11 mouse cellular contexts compared by ENCODE assay signal in genomic region chr4:59629076-59629874, GRCm38 (mm10). TPM values are rescaled to one million over a fixed set of nuclear protein-coding genes. Genes with fewer than 3 reads are reported as not detected.
DNase-seq lines count a peak whose midpoint lies in the region; ATAC-seq and TF ChIP-seq lines count a peak whose summit lies in the region.
"Had no signal": no experiment of that assay in that cellular context is flagged by ENCODE, and none has a peak within 500 bp of the region (broad histone marks: within the 10 kb centered on the region; RNA-seq: fewer than 3 reads in every experiment).

No protein-coding gene starts in this region.

- H3K4me2 ChIP-seq in embryonic facial prominence, embryonic 11.5 days (ENCODE audit: low read depth, low read length) = no peak overlapping the region
- H3K4me2 ChIP-seq in forebrain, postnatal 0 days (ENCODE audit: low read depth) = 0 out of 2 replicates have a peak overlapping the region, but pooled peaks have one; percentile 5
- peak overlapping the region; percentile 37 for H3K4me2 ChIP-seq in midbrain, embryonic 13.5 days (replicated peaks)
- H3K4me2 ChIP-seq: limb, embryonic 15.5 days had no signal

- no peak overlapping the region for H3K9ac ChIP-seq in embryonic facial prominence, embryonic 11.5 days (replicated peaks; ENCODE audit: low read length)
- no peak overlapping the region for H3K9ac ChIP-seq in forebrain, postnatal 0 days
- 0 out of 2 replicates have a peak overlapping the region, but pooled peaks have one; percentile 23 for H3K9ac ChIP-seq in midbrain, embryonic 13.5 days (replicated peaks)
- H3K9ac ChIP-seq: limb, embryonic 15.5 days had no signal

- no peaks in the 10 kb centered on the region for H3K9me3 ChIP-seq in embryonic facial prominence, embryonic 11.5 days (replicated peaks; ENCODE audit: control insufficient read depth, low read length)
- H3K9me3 ChIP-seq in embryonic facial prominence, embryonic 10.5 days = no peaks in the 10 kb centered on the region
- no peaks in the 10 kb centered on the region for H3K9me3 ChIP-seq in forebrain, postnatal 0 days (ENCODE audit: low read length)
- no peaks in the 10 kb centered on the region for H3K9me3 ChIP-seq in midbrain, embryonic 13.5 days
- H3K9me3 ChIP-seq: limb, embryonic 15.5 days had no signal

- TF ChIP-seq CTCF in brain, embryonic 14.5 days (IDR thresholded peaks at IDR 0.05; ENCODE audit: borderline replicate concordance, extremely low read depth, insufficient read depth, insufficient read length) = no peak
- no peak for TF ChIP-seq CTCF in forebrain, postnatal 0 days (IDR thresholded peaks at IDR 0.05; ENCODE audit: low read depth)

- no peak overlapping the region for H3K4me3 ChIP-seq in embryonic facial prominence, embryonic 11.5 days (ENCODE audit: low read depth, low read length)
- no peak overlapping the region for H3K4me3 ChIP-seq in embryonic facial prominence, embryonic 10.5 days
- no peak overlapping the region for H3K4me3 ChIP-seq in forebrain, postnatal 0 days (ENCODE audit: low read depth, low read length)
- H3K4me3 ChIP-seq in midbrain, embryonic 13.5 days (replicated peaks) = peak overlapping the region; percentile 9; the same call in 1 of the 2 replicates
- H3K4me3 ChIP-seq: erythroblast, embryonic 14.5 days; limb, embryonic 15.5 days had no signal

- H3K27me3 ChIP-seq in embryonic facial prominence, embryonic 11.5 days (ENCODE audit: control insufficient read depth, insufficient read depth, low read length) = no peaks in the 10 kb centered on the region
- no peaks in the 10 kb centered on the region for H3K27me3 ChIP-seq in embryonic facial prominence, embryonic 10.5 days (replicated peaks; ENCODE audit: low read depth, poor library complexity, severe bottlenecking)
- no peaks in the 10 kb centered on the region for H3K27me3 ChIP-seq in forebrain, postnatal 0 days (ENCODE audit: insufficient read depth, low read length)
- no peaks in the 10 kb centered on the region for H3K27me3 ChIP-seq in midbrain, embryonic 13.5 days
- H3K27me3 ChIP-seq: limb, embryonic 15.5 days had no signal

- no peaks in the 10 kb centered on the region for H3K36me3 ChIP-seq in embryonic facial prominence, embryonic 11.5 days (replicated peaks; ENCODE audit: control insufficient read depth, insufficient read depth, low read depth, low read length)
- H3K36me3 ChIP-seq in embryonic facial prominence, embryonic 10.5 days (replicated peaks) = no peaks in the 10 kb centered on the region
- no peaks in the 10 kb centered on the region for H3K36me3 ChIP-seq in forebrain, postnatal 0 days (ENCODE audit: insufficient read depth)
- no peaks in the 10 kb centered on the region for H3K36me3 ChIP-seq in midbrain, embryonic 13.5 days
- H3K36me3 ChIP-seq: limb, embryonic 15.5 days had no signal

- DNase-seq in embryonic facial prominence, embryonic 11.5 days (ENCODE audit: low spot score) = peak; percentile 28
- no peak for DNase-seq in embryonic facial prominence, embryonic 10.5 days (ENCODE audit: low spot score)
- peak; percentile 83 for DNase-seq in brain, embryonic 14.5 days (ENCODE audit: low read depth)
- peak; percentile 45 for DNase-seq in forebrain, postnatal 0 days
- no peak for DNase-seq in cerebellum, postnatal 25 days
- no peak for DNase-seq in urinary bladder, adult 2 months (ENCODE audit: low spot score)
- DNase-seq in adrenal gland, postnatal 14 days = no peak
- DNase-seq: kidney, adult 2 months had no signal

- H3K27ac ChIP-seq in embryonic facial prominence, embryonic 11.5 days (replicated peaks; ENCODE audit: low read depth, low read length) = no peak overlapping the region
- H3K27ac ChIP-seq in embryonic facial prominence, embryonic 10.5 days (replicated peaks) = no peak overlapping the region
- no peak overlapping the region for H3K27ac ChIP-seq in forebrain, postnatal 0 days (ENCODE audit: low read depth, low read length)
- H3K27ac ChIP-seq in midbrain, embryonic 13.5 days = 0 out of 2 replicates have a peak overlapping the region, but pooled peaks have one; percentile 25
- H3K27ac ChIP-seq: limb, embryonic 15.5 days had no signal

- no peaks in the 10 kb centered on the region; the same call in 1 of the 2 replicates for H3K4me1 ChIP-seq in embryonic facial prominence, embryonic 11.5 days (ENCODE audit: control insufficient read depth, insufficient read depth, low read length)
- H3K4me1 ChIP-seq in embryonic facial prominence, embryonic 10.5 days = peaks cover 26% of the 10 kb centered on the region
- peaks cover 11% of the 10 kb centered on the region; the same call in 1 of the 2 replicates for H3K4me1 ChIP-seq in forebrain, postnatal 0 days (ENCODE audit: insufficient read depth)
- peaks cover 60% of the 10 kb centered on the region for H3K4me1 ChIP-seq in midbrain, embryonic 13.5 days (replicated peaks)

- 31% methylated on average over 7 of the region's 7 CpGs for WGBS in embryonic facial prominence, embryonic 11.5 days
- WGBS in embryonic facial prominence, embryonic 10.5 days = 42% methylated on average over 7 of the region's 7 CpGs
- 8% methylated on average over 7 of the region's 7 CpGs for WGBS in forebrain, postnatal 0 days
- 8% methylated on average over 7 of the region's 7 CpGs for WGBS in midbrain, embryonic 13.5 days

- ATAC-seq in embryonic facial prominence, embryonic 11.5 days (replicated peaks; ENCODE audit: insufficient number of reproducible peaks, low FRiP score, low TSS enrichment, low read depth) = no peak
- peak; percentile 21; the same call in 1 of the 2 replicates for ATAC-seq in forebrain, postnatal 0 days
- no peak for ATAC-seq in midbrain, embryonic 13.5 days

- no peak for TF ChIP-seq POLR2A in brain, embryonic 14.5 days (IDR thresholded peaks at IDR 0.05; ENCODE audit: borderline replicate concordance, extremely low read depth, insufficient read depth, insufficient read length, poor library complexity, severe bottlenecking)

RNA-seq across cellular contexts. Expression of gene E130308A19Rik, which starts 3.3 kb away (rescaled TPM):
- 30.5 and 35.6 TPM in 2 replicates for polyA plus RNA-seq in embryonic facial prominence, embryonic 11.5 days (2014; fragmentation: Nextera tagmentation; extraction: Ambion mirVana)
- polyA plus RNA-seq in embryonic facial prominence, embryonic 10.5 days (2016; fragmentation: Nextera tagmentation; extraction: Ambion mirVana) = 40.8 and 41.1 TPM in 2 replicates
- 19.0 and 31.6 TPM in 2 replicates for polyA plus RNA-seq in brain, embryonic 14.5 days (2012; rRNA removed)
- 14.5 and 22.6 TPM in 2 replicates for total RNA-seq in forebrain, postnatal 0 days (2014; rRNA removed)
- polyA plus RNA-seq in forebrain, postnatal 0 days (2015; fragmentation: Nextera tagmentation; extraction: Ambion mirVana) = 15.6 and 24.9 TPM in 2 replicates
- 58.4 and 62.6 TPM in 2 replicates for polyA plus RNA-seq in midbrain, embryonic 13.5 days (2015; fragmentation: Nextera tagmentation; extraction: Ambion mirVana)
- 5.4 and 8.0 TPM in 2 replicates for polyA plus RNA-seq in urinary bladder, adult 2 months (2012; rRNA removed)
- total RNA-seq in adrenal gland, postnatal 14 days (2021) = 17.2 and 18.0 TPM in 2 replicates

RNA-seq across cellular contexts. Expression of gene Hsdl2, which starts 47.9 kb away (rescaled TPM):
- 29.9 and 32.2 TPM in 2 replicates for polyA plus RNA-seq in embryonic facial prominence, embryonic 11.5 days (2014; fragmentation: Nextera tagmentation; extraction: Ambion mirVana)
- 18.3 and 18.8 TPM in 2 replicates for polyA plus RNA-seq in embryonic facial prominence, embryonic 10.5 days (2016; fragmentation: Nextera tagmentation; extraction: Ambion mirVana)
- 16.6 and 22.6 TPM in 2 replicates for polyA plus RNA-seq in brain, embryonic 14.5 days (2012; rRNA removed)
- total RNA-seq in forebrain, postnatal 0 days (2014; rRNA removed) = 17.2 and 18.1 TPM in 2 replicates
- 21.2 and 24.7 TPM in 2 replicates for polyA plus RNA-seq in forebrain, postnatal 0 days (2015; fragmentation: Nextera tagmentation; extraction: Ambion mirVana)
- polyA plus RNA-seq in midbrain, embryonic 13.5 days (2015; fragmentation: Nextera tagmentation; extraction: Ambion mirVana) = 29.4 and 31.6 TPM in 2 replicates
- polyA plus RNA-seq in urinary bladder, adult 2 months (2012; rRNA removed) = 65.2 and 72.5 TPM in 2 replicates
- 135 and 145 TPM in 2 replicates for total RNA-seq in adrenal gland, postnatal 14 days (2021)

Comparison
In these comparisons a context has a peak if more than half of its experiments do, and no peak if none do; other contexts are left out.
1. DNase-seq: peak in embryonic facial prominence, embryonic 11.5 days (single experiment), brain, embryonic 14.5 days (single experiment) and forebrain, postnatal 0 days (single experiment); none in embryonic facial prominence, embryonic 10.5 days (single experiment), cerebellum, postnatal 25 days (0 of 2), urinary bladder, adult 2 months (single experiment) and adrenal gland, postnatal 14 days (single experiment).